Mouse (Mus musculus): ENCODE measurements around the gene Ier2. TPM values are rescaled to one million over a fixed set of nuclear protein-coding genes. Genes with fewer than 3 reads are reported as not detected.
"Not testable (repeated sequence)": the region's sequence is repeated elsewhere in the genome, so short reads cannot be mapped to it uniquely, and the experiment has no call there.

Ier2 gene
- total and polyA plus RNA-seq, 3 experiments, result 24.9 to 34.8 (median 27.0) TPM

DNA sequence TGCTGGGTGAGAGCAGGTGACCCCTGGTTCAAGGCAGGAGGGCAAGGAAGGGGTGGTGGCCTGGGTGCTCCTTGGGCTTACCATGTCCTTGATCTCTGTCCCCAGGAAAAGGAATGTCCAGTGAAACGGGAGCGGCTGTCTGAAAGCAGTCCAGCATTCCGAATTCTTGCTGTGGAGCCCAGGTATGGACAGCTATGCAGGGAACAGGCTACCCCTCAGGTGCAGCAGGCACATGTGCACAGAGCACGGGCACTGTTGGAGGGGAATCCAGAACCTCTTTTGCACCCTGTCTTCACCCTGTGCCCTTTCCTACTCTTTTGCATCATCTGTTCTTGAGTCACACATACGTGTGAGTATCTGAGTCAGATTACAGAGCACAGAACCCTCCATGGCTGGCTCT lies 35.6 kb upstream of the Ier2 start:
- DNase-seq, result no peak

DNA sequence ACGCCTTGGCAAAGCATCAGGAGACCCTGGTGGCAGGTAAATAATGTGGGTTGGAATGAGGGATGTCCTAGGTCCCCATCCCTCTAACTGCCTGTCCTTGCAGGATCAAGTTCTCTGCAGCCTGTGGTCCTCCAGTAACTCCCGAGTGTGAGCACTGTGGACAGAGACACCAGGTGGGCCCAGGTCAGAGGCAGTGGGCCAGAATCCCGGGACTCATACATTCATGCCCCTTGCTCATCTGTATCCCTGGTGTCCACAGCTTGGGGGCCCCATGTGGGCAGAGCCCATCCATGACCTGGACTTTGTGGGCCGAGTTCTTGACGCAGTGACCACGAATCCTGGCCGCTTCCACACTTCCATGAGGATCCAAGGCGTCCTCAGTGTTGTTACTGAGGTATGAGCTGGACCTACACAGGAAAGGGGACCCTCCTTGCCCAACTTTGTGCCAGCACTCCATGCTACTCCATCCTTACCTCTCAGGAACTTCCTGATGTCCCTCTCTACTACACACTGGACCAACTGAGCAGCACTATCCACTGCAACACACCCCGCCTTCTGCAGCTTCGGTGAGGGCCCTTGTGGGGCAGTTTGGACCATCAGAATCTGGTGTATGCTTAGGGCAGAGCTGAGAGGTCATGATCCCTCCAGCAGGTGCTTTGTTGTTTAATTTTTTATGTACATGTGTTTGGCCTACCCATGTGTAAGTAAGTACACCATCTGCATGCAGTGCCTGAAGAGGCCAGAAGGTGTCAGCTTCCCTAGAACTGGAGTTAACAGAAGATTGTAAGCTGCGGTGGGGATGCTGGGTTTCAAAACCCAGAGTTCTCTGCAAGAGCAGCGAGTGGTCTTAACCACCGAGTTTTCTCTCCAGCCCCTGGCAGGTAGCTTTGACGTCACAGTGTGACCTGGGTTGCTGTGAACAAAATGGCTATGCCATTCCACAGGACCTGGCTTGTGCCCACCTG lies 34.8 kb upstream of the Ier2 start:
- no peak for DNase-seq

DNA sequence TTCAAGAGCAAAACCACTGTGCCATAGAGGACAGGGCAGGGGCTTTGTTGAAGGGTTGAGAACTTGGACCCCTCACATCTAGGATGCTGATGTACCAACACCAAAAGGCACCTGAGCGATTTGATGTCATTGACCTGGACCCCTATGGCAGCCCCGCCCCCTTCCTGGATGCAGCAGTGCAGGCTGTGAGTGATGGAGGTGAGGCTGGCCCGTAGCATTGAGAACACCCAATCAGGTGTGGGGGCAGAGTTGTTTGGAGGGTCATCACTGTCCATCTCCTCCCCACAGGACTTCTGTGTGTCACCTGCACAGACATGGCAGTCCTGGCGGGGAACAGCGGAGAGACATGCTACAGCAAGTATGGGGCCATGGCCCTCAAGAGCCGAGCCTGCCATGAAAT lies 32.5 kb upstream of the Ier2 start:
- DNase-seq, result no peak

DNA sequence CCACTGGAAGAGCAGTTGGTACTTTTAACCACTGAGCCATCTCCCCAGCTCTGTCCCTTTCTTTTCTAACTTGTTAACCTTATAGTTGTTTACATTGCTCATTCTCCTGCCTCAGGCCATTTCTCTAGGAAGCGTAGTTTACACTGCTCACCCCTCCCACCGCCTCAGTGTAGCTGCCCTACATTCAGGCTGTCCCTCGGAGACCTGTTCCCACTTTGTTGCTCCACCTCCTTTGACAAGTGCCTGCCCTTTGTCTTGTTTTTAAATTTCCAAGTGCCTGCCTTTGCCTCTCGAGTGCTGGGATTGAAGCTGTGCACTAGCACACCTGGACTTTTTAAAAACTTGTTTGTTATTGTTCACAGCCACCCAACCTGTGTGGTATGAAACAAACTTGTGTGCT lies 30.7 kb upstream of the Ier2 start:
- DNase-seq, result no peak

DNA sequence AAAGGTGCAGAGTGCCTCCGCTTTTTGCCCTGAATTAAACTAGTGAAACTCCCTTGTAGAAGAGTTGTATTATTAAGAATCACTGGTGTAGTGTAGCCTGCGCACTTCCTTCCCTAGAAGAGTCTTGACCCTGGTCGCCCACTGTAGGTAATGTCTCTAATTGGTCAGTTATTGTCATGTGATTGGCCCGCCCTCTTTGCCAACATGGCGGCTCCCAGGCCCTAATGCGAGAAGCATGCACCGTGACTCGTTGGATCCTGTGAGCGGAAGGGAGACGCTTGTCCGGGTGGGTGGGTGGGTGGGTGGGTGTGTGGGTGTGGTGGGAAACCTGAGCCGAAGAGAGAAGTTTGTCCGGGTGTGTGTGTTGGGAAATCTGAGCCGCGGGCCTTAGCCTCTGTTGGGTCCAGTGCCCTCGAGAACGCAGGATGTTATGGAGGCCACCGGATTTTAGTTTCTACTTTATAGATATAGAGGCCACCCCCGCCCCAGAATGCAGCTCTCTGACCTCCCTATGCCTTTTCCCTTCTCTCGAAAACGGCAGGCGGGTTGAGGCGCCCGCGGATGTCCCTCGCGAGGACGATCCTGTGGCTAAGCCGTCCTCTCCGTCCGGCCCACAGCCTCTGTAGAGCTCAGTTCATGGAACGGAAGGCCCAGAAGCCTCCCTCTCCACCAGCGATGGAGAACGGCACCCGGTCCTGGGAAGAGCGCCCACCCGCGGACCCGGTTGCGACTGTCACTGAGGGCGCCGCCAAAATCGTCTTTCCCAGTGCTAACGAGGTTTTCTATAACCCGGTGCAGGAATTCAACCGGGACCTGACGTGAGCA lies 26.7 kb upstream of the Ier2 start:
- DNase-seq, result peak; percentile 95

DNA sequence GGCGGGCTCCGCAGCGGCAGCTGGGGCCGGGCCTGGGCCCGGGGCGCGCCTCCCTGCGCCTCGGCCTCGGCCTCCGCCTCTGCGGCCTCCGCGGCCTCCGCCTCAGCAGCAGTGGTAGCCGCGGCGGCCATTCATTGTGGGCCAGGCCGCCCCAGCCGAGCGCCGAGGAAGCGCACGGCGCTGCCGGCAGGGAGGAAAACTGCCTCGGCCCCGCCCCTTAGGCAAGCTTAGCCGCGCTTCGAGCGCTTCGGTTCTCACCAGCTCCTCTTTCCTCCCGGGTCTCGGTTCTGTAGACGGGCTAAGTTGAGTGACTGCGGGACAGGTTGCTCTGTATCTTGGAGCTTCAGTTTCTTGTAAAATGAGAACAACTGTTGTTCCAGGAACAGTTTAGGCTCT lies 25.1 kb upstream of the Ier2 start, which contains the start of gene Nacc1:
Gene Nacc1, minus strand, starts transcription at position 158 of the 396 bp plus-strand sequence.
- peak; percentile 93 for DNase-seq

DNA sequence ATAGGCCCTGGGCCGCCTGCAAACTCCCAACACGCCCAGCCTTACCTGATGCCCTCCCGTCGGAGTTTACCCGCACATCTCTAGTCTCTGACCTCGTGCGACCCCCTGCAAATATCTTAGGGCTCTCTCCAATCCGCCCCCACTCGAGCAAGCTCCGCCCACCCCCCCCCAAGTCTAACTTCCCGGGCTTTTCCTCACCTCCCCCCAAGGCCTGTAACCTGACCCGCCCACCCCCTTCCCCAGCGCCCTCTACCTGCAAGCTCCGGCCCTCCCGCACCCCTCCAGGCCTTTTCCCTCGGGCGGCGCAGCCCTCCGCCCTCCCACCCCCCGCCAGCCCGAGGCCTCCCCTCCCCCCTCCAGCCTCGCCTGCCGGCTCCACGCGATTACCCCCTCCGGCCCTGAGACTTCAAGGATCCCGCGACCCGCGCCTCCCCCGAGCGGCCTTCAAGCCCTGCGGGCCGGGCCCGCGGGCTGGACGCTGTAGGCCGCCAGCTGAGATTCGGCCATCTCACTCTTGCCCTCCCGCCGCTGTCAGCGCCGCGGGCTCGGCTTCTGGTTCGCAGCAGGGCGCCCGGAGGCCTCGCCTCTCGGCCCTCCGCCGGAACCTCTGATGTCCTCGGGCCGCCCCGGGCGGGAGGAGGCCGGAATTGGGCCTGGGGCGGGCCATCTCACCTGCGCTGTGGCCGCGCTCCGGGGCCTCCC lies 24.5 kb upstream of the Ier2 start:
- no peak for DNase-seq

DNA sequence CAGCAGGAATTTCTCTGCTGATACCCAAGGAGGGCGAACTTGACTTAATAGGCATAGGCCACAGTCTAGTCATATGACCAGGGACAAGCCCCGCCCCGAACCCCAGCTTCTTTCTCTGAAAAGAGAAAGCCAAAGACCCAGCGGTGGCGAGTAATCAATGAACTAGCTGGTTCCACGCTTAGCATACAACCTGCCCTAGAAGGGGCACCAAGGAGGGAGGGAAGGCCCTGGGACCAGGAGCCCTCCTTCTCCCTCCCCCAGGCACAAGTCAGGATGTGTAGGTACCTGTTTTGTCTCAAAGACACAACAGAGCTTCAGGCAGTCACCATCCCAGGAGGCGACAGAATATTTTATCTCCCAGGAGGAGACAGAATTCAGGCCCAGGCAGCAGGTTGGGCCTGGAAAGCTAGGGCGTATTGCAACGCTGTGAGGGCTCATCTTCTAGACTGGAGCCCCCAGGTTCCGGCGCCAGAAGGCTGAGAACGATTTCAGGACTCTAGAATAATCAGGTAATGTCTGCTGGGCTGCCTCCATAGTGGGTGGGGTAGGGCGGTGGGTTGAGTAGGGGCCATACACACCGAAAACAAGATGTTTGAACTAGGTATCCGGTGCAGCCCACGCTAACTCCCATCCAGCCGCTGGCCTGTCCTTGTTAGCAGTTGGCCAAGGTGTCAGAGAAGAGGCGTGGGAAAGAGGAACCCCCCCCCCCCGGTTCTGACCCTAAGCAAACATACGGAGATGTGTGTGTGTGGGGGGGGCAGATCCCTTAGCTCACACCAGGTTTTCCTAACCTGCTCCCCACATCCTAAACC lies 23.7 kb upstream of the Ier2 start, which contains the start of gene Trmt1:
Gene Trmt1, plus strand, starts transcription at position 117 of the 812 bp plus-strand sequence.
- DNase-seq, result peak; percentile 62

DNA sequence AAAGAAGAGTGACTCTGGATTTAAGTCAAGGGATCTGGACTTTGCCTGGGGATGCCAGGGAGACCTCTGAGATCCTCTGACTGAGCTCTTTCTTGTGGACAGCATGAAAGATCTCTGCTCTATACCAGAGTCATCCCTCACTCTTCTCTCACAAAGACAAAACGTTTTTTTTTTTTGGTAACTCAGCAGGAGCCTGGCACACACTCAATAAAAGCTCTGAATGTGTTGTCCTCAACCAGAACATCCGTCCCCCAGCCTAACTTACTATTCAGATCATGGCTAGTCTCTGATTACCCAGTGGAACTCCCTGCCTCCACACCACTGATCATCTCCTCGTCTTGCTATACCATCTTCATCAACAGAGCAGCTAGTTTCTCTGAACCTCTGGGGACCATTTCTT lies 21.9 kb upstream of the Ier2 start:
- DNase-seq, result no peak

DNA sequence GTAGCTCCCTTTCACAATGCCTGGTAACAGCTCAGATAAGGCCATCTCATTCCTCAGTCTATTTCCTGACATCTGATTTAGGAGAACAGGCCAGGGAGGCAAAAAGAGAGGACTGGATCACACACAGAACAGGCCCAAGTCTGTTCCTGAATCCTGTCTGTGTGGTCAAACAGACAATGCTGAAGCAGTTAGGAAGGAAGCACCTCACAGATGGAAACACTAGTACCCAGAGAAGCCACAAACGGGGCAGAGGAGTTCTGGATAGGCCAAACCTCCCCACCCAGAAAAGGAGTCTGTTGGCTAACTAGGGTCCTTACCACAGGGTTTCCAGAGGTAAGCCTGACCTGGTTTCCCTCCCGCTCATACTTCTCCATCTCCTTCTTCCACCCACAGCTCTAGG lies 19.6 kb upstream of the Ier2 start:
- no peak for DNase-seq

DNA sequence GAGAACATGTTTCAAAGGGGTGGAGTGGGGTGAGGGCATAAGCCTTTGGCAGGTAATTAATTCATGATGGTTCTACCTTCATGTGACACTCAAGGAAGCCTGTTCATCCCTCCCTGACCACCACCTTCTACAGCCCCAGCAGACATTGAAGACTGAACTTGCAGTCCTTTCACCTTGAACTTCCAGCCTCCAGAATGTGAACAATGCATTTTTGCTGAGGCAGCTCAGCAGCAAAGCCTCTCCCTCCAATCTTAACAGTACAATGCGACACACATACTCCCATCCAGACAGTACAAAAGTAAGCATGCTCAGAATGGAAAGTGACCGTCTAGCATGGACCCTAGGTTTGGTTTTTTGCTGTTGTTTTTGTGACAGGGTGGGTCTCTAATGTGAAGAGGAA lies 18.8 kb upstream of the Ier2 start:
- no peak for DNase-seq

DNA sequence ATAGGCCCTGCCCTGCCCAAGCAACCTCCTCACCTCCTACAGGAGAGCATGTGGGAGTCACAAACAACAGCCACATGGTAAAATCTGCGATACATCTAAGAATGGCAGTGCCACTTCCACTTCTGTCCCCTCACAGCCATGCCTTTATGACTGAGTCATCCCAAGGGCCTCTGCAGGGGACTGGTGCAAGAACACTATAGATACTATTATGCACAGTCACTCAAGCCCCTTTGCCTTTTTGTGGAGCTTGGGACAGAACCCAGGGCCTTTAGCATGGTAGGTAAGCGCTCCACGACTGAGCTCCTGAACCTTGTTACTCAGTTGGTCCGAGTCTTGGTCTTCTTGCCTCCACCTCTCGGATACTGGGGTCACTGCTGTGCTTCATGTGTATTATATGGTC lies 14.7 kb upstream of the Ier2 start:
- DNase-seq, result no peak

DNA sequence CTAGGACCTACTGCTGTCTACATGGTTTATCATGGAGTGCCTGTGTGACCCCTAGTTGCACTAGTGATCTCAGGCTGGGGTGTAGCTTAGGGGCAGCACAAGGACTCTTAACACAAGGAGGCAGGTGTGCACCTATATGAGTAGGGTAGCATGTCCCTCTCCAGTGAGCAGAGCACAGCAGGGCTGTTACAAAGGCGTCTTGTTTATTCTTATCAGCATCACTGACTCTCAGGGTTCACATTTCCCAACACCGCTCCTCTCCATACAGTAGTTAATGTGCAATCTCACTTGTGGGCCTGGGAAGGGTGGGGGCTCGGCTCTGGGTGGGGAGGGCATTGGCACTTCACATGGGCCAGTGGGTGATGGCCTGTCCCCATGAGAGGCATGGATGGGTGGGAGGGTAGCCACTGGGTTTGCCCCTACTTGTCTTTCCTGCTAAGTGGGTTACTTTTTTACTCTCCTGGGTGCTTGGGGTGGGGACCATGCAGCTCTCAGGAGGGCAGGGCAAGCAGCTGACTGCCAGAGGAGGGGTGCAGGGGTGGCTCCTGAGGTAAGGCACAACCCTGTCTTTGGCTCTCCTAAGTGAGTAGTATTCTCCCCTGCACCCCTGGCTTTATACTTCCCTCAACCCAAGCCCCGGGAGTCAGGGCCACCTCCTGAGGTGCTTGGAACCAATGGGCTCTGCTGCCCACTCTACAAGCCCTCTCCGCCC lies 7.8 kb upstream of the Ier2 start:
- not testable (repeated sequence) for DNase-seq

DNA sequence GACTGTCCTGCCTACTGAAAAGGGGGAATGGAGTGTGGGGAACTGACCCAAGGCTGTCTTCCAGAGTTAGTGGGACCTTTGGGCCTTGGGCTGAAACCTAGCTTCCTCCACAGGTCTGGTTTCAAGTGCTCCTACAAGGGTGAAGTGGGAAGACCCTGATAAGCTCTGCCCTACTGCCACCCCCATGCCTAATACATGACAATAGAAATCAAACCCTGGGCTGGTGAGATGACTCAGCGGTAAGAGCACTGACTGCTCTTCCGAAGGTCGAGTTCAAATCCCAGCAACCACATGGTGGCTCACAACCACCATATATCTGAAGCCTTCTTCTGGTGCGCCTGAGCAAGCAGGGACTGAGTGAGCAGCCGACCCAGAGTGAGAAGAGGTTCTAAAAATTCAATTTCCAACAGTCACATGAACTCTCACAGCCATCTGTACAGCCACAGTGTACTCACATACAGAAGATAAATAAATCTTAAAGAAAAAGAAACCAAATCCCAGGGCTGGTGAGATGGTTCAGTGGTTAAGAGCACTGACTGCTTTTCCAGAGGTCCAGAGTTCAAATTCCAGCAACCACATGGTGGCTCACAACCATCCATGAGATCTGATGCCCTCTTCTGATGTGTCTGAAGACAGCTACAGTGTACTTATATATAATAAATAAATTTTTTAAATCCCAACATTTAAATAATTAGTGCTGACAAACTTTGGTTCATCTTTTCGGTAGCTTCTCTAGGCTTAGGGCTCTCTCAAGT lies 6.3 kb upstream of the Ier2 start:
- DNase-seq, result no peak

DNA sequence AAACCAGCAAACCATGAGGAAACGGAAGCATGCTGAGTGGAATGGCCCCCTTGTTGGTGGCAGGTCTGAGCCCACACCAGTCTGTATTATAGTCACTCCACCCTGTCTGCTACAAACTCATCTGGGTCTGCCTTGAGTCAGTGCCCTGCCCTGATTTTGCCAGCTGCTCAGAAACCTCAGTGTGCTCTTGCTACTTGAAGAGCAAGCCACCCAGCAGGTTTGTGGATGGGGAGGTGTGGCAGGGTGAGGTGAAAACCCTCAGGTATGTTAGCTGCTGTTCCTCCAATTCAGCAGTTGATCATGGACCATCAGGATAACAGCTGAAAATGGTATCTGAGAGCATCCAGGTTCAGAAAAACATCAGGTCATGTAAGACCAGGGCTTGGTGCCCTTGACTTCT lies 5.4 kb upstream of the Ier2 start:
- no peak for DNase-seq

DNA sequence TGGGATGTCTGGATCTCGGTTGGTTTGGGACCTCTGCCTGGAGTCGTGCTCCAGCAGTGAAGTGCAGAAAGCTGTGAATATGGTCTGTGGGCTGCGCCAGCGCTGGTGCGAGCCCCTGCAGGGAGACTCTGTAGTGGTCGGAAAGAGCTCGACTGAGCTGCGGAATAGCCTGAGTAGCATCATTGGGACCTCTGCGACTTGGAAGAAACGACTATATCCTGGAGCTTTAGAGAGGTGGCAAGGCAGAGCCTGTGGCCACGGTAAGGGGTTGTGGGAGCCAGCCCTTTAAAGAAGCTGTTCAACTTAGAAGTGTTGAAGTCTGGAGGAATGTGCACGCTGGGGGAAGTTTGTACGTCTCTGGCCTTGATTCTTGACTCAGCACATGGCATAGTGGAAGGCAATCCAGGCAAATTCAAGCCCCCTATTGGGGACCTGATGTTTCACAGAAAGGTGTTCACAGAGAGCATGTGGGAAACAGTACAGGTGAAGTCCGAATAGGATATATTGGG lies 2.8 kb upstream of the Ier2 start:
- no peak for DNase-seq

DNA sequence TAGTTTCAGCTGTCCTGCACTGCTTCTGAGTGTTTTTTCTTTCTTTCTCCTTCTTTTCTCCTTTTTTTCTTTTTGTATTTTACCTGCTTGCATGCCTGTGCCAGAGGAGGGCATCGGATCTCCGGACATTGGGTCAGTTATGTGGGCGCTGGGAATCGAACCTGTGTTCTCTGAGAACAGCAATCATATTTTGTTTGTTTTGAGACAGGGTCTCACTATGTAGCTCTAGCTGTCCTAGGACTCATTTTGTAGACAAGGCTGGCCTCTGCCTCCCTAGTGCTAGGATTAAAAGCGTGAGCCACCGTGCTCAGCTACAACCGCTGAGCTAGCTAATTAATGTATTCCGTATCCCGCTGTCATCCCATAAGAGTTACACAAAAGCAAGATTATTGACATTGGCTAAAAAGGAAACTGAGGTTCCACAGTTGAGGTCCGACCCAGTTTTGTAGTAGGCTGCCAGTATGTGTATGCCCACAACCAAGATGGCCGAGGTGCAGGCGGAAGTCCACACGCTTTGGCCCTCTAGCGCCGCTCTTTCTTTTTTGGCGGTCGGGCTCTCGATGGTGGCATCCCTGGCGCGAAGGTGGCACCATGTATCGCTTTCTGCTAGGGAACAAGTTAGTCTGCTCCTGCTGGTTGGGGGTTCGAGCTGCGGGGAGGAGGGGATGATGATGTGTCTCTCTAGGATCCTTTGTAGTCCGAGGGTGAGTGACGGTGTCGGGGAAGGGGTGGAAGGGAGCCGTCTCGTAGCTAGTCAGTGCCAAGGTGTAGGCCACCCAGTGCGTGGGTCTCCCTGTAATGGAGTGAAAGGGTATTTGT lies 2.1 kb upstream of the Ier2 start:
- peak; percentile 89 for DNase-seq

DNA sequence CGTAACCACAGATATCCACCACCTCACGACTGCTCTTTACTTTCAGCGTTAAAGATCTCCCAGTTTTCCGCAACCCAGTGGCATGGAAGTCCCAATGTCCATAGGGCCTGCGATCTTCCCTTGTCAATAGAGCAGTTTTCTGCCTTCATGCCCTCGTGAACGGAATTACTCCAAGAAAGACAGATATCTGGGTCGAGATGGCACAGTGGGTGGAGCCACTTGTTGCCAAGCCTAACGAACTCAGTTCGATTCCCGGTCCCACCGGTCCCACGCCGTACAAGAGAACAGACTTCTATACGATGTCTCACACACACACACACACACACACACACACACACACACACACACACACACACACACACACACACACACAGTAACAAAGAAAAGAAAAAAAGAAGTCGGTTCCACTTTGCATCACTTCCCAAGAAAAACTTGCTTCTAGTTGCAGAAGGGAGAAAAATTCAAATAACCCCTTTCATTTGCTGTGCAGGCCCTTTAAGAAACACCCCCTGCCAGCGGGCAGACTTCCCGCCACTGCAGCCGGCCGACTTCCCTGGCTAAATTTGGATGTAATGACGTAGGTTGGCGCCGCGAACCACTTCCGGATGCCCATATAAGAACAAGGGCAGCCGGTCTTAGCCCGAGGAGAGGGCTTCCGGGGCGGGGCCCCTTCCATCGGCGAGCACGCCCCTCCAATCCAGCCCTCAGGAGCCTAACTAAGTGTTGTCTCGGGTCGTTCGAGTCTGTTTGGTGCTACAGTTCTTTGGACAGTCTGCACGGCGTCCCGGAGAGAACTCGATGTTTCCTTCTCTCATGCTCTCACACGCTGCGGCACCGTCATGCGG lies 1.1 kb upstream of the Ier2 start:
- DNase-seq, result peak; percentile 99

Measured in adrenal gland, adult 2 months (tissue).